ENCODE assay signal across 8 mouse cellular contexts in genomic region chr17:35638475-35639190, GRCm38 (mm10). TPM values are rescaled to one million over a fixed set of nuclear protein-coding genes. Genes with fewer than 3 reads are reported as not detected.
DNase-seq lines count a peak whose midpoint lies in the region; ATAC-seq lines count a peak whose summit lies in the region.

No protein-coding gene starts in this region.

- 31% methylated on average over 14 of the region's 14 CpGs for WGBS in forebrain, embryonic 14.5 days
- 26% methylated on average over 14 of the region's 14 CpGs for WGBS in hindbrain, embryonic 10.5 days

- no peaks in the 10 kb centered on the region for H3K27me3 ChIP-seq in forebrain, embryonic 14.5 days (replicated peaks; ENCODE audit: control insufficient read depth, insufficient read depth, low read length)
- H3K27me3 ChIP-seq in hindbrain, embryonic 10.5 days (ENCODE audit: insufficient read depth, poor library complexity, severe bottlenecking), result peaks cover 14% of the 10 kb centered on the region; the same call in 1 of the 2 replicates

- H3K4me1 ChIP-seq in forebrain, embryonic 14.5 days (ENCODE audit: control insufficient read depth, insufficient read depth, low read length), result peaks cover 3% of the 10 kb centered on the region; the same call in 1 of the 2 replicates
- peaks cover 17% of the 10 kb centered on the region for H3K4me1 ChIP-seq in hindbrain, embryonic 10.5 days (replicated peaks)

- no peaks in the 10 kb centered on the region for H3K9me3 ChIP-seq in forebrain, embryonic 14.5 days (replicated peaks; ENCODE audit: control insufficient read depth, low read length)
- H3K9me3 ChIP-seq in hindbrain, embryonic 10.5 days, result no peaks in the 10 kb centered on the region

- DNase-seq in CD4-positive, CD25-positive, alpha-beta regulatory T cell, adult 2 months (ENCODE audit: low read depth, low spot score), result peak; percentile 88
- DNase-seq in forebrain, embryonic 14.5 days (ENCODE audit: low spot score), result peak; percentile 78
- DNase-seq in hindbrain, embryonic 10.5 days (ENCODE audit: low spot score), result peak; percentile 57
- DNase-seq in layer of hippocampus, adult 9-11 months, result peak; percentile 53
- peak; percentile 93 for DNase-seq in lung, postnatal 36 days
- DNase-seq in right cerebral cortex, postnatal 4 days, result peak; percentile 43
- no peak for DNase-seq in spleen, adult 12 weeks (ENCODE audit: low spot score)

- no peak overlapping the region for H3K4me3 ChIP-seq in forebrain, embryonic 14.5 days (ENCODE audit: low read depth, low read length)
- peak overlapping the region; percentile 28 for H3K4me3 ChIP-seq in hindbrain, embryonic 10.5 days

- no peaks in the 10 kb centered on the region for H3K36me3 ChIP-seq in forebrain, embryonic 14.5 days (ENCODE audit: control insufficient read depth, insufficient read depth, low read length)
- no peaks in the 10 kb centered on the region for H3K36me3 ChIP-seq in hindbrain, embryonic 10.5 days

- ATAC-seq in activated CD4-positive, CD25-positive, alpha-beta regulatory T cell, adult 4 months, result peak; percentile 72
- ATAC-seq in forebrain, embryonic 14.5 days, result peak; percentile 77; the same call in 1 of the 2 replicates

- no peak overlapping the region for H3K4me2 ChIP-seq in forebrain, embryonic 14.5 days (ENCODE audit: low read length)

- H3K27ac ChIP-seq in forebrain, embryonic 14.5 days (ENCODE audit: low read depth, low read length), result no peak overlapping the region
- H3K27ac ChIP-seq in hindbrain, embryonic 10.5 days, result no peak overlapping the region

- H3K9ac ChIP-seq in forebrain, embryonic 14.5 days (ENCODE audit: low read length), result no peak overlapping the region

RNA-seq across cellular contexts. Expression of gene Mucl3, which starts 4.9 kb away (rescaled TPM):
- under 1 TPM in 1 of 2 experiments, not detected in 1; 0.36 TPM for polyA plus RNA-seq in activated CD4-positive, CD25-positive, alpha-beta regulatory T cell, adult 4 months (2017; shearing (Covaris generic))
- polyA plus RNA-seq in forebrain, embryonic 14.5 days (2014; fragmentation: Nextera tagmentation; extraction: Ambion mirVana), result not detected in 2 replicates
- polyA plus RNA-seq in hindbrain, embryonic 10.5 days (2016; fragmentation: Nextera tagmentation; extraction: Ambion mirVana), result 0.08 and 0.10 TPM in 2 replicates

RNA-seq across cellular contexts. Expression of gene Gm9573, which starts 12.2 kb away (rescaled TPM):
- polyA plus RNA-seq in activated CD4-positive, CD25-positive, alpha-beta regulatory T cell, adult 4 months (2017; shearing (Covaris generic)), result not detected
- not detected in 2 replicates for polyA plus RNA-seq in forebrain, embryonic 14.5 days (2014; fragmentation: Nextera tagmentation; extraction: Ambion mirVana)
- not detected in 2 replicates for polyA plus RNA-seq in hindbrain, embryonic 10.5 days (2016; fragmentation: Nextera tagmentation; extraction: Ambion mirVana)

RNA-seq across cellular contexts. Expression of gene Vars2, which starts 28.8 kb away (rescaled TPM):
- polyA plus RNA-seq in activated CD4-positive, CD25-positive, alpha-beta regulatory T cell, adult 4 months (2017; shearing (Covaris generic)), result 10 to 100 TPM in 1 of 2 experiments, 1 to 10 TPM in 1; 9.3 to 11.8 TPM
- 9.3 and 11.5 TPM in 2 replicates for polyA plus RNA-seq in forebrain, embryonic 14.5 days (2014; fragmentation: Nextera tagmentation; extraction: Ambion mirVana)
- 16.7 and 17.4 TPM in 2 replicates for polyA plus RNA-seq in hindbrain, embryonic 10.5 days (2016; fragmentation: Nextera tagmentation; extraction: Ambion mirVana)

RNA-seq across cellular contexts. Expression of gene Gtf2h4, which starts 34.9 kb away (rescaled TPM):
- 10 to 100 TPM; 11.5 to 30.4 TPM for polyA plus RNA-seq in activated CD4-positive, CD25-positive, alpha-beta regulatory T cell, adult 4 months (2017; shearing (Covaris generic))
- 36.9 and 38.2 TPM in 2 replicates for polyA plus RNA-seq in forebrain, embryonic 14.5 days (2014; fragmentation: Nextera tagmentation; extraction: Ambion mirVana)
- 45.7 and 56.5 TPM in 2 replicates for polyA plus RNA-seq in hindbrain, embryonic 10.5 days (2016; fragmentation: Nextera tagmentation; extraction: Ambion mirVana)

RNA-seq across cellular contexts. Expression of gene Sfta2, which starts 37.3 kb away (rescaled TPM):
- not detected for polyA plus RNA-seq in activated CD4-positive, CD25-positive, alpha-beta regulatory T cell, adult 4 months (2017; shearing (Covaris generic))
- polyA plus RNA-seq in forebrain, embryonic 14.5 days (2014; fragmentation: Nextera tagmentation; extraction: Ambion mirVana), result 0.51 TPM in 1 of 2 replicates, not detected in the other
- polyA plus RNA-seq in hindbrain, embryonic 10.5 days (2016; fragmentation: Nextera tagmentation; extraction: Ambion mirVana), result not detected in 2 replicates
